Mouse (Mus musculus): ENCODE measurements at regions not wholly inside any gene's neighbourhood (a gene's known extent, or its start where the extent isn't known, plus 50 kb on each side); places are given as distances from the start of the nearest gene placed in this dataset.

- Histone ChIP-seq H3K27ac (ENCODE audit: insufficient read depth, low read depth, low read length) (no peak overlapping the region), H3K4me3 (ENCODE audit: insufficient read depth, low read length) (no peak overlapping the region), H3K4me1 (ENCODE audit: control insufficient read depth, insufficient read depth, low read length) (no peaks in the 10 kb centered on the region)
- TF ChIP-seq POLR2A (IDR thresholded peaks at IDR 0.05; ENCODE audit: borderline replicate concordance, low read depth, low read length) (no peak), CTCF (IDR thresholded peaks at IDR 0.05; ENCODE audit: low read depth, low read length) (no peak)
These were observed 328.9 kb downstream of the Fam49a start for GRCm38 (mm10) chr12:12590753-12591291.

GRCm38 (mm10) chr12:12588771-12589370, 326.9 kb downstream of the Fam49a start:
- no peaks in the 10 kb centered on the region for H3K4me1 ChIP-seq (ENCODE audit: control insufficient read depth, insufficient read depth, low read length)
- TF ChIP-seq CTCF (IDR thresholded peaks at IDR 0.05; ENCODE audit: low read depth, low read length) (no peak), POLR2A (IDR thresholded peaks at IDR 0.05; ENCODE audit: borderline replicate concordance, low read depth, low read length) (no peak)
- H3K4me3 ChIP-seq (ENCODE audit: insufficient read depth, low read length): no peak overlapping the region
- no peak overlapping the region for H3K27ac ChIP-seq (ENCODE audit: insufficient read depth, low read depth, low read length)

- Histone ChIP-seq H3K27ac (ENCODE audit: insufficient read depth, low read depth, low read length) (no peak overlapping the region), H3K4me3 (ENCODE audit: insufficient read depth, low read length) (no peak overlapping the region), H3K4me1 (ENCODE audit: control insufficient read depth, insufficient read depth, low read length) (no peaks in the 10 kb centered on the region)
- TF ChIP-seq CTCF (IDR thresholded peaks at IDR 0.05; ENCODE audit: low read depth, low read length) (no peak), POLR2A (IDR thresholded peaks at IDR 0.05; ENCODE audit: borderline replicate concordance, low read depth, low read length) (no peak)
These were observed 324.5 kb downstream of the Fam49a start for GRCm38 (mm10) chr12:12586436-12586835.

GRCm38 (mm10) chr12:12581271-12582186, 319.6 kb downstream of the Fam49a start:
- TF ChIP-seq CTCF (IDR thresholded peaks at IDR 0.05; ENCODE audit: low read depth, low read length) (no peak), POLR2A (IDR thresholded peaks at IDR 0.05; ENCODE audit: borderline replicate concordance, low read depth, low read length) (no peak)
- Histone ChIP-seq H3K4me1 (ENCODE audit: control insufficient read depth, insufficient read depth, low read length) (no peaks in the 10 kb centered on the region), H3K27ac (ENCODE audit: insufficient read depth, low read depth, low read length) (no peak overlapping the region), H3K4me3 (ENCODE audit: insufficient read depth, low read length) (no peak overlapping the region)

- Histone ChIP-seq H3K4me1 (ENCODE audit: control insufficient read depth, insufficient read depth, low read length) (no peaks in the 10 kb centered on the region), H3K27ac (ENCODE audit: insufficient read depth, low read depth, low read length) (no peak overlapping the region), H3K4me3 (ENCODE audit: insufficient read depth, low read length) (no peak overlapping the region)
- TF ChIP-seq CTCF (IDR thresholded peaks at IDR 0.05; ENCODE audit: low read depth, low read length) (no peak), POLR2A (IDR thresholded peaks at IDR 0.05; ENCODE audit: borderline replicate concordance, low read depth, low read length) (no peak)
These were observed 318.8 kb downstream of the Fam49a start for GRCm38 (mm10) chr12:12580763-12581178.

GRCm38 (mm10) chr12:12578278-12578677, 316.3 kb downstream of the Fam49a start:
- Histone ChIP-seq H3K27ac (ENCODE audit: insufficient read depth, low read depth, low read length) (no peak overlapping the region), H3K4me3 (ENCODE audit: insufficient read depth, low read length) (no peak overlapping the region), H3K4me1 (ENCODE audit: control insufficient read depth, insufficient read depth, low read length) (no peaks in the 10 kb centered on the region)
- TF ChIP-seq CTCF (IDR thresholded peaks at IDR 0.05; ENCODE audit: low read depth, low read length) (no peak), POLR2A (IDR thresholded peaks at IDR 0.05; ENCODE audit: borderline replicate concordance, low read depth, low read length) (no peak)

GRCm38 (mm10) chr12:12570563-12571251, 308.8 kb downstream of the Fam49a start:
- H3K4me1 ChIP-seq (ENCODE audit: control insufficient read depth, insufficient read depth, low read length): no peaks in the 10 kb centered on the region
- H3K27ac ChIP-seq (ENCODE audit: insufficient read depth, low read depth, low read length): no peak overlapping the region
- no peak overlapping the region for H3K4me3 ChIP-seq (ENCODE audit: insufficient read depth, low read length)
- TF ChIP-seq POLR2A (IDR thresholded peaks at IDR 0.05; ENCODE audit: borderline replicate concordance, low read depth, low read length) (no peak), CTCF (IDR thresholded peaks at IDR 0.05; ENCODE audit: low read depth, low read length) (no peak)

- H3K27ac ChIP-seq (ENCODE audit: insufficient read depth, low read depth, low read length): no peak overlapping the region
- H3K4me1 ChIP-seq (ENCODE audit: control insufficient read depth, insufficient read depth, low read length): no peaks in the 10 kb centered on the region
- no peak overlapping the region for H3K4me3 ChIP-seq (ENCODE audit: insufficient read depth, low read length)
- TF ChIP-seq CTCF (IDR thresholded peaks at IDR 0.05; ENCODE audit: low read depth, low read length) (no peak), POLR2A (IDR thresholded peaks at IDR 0.05; ENCODE audit: borderline replicate concordance, low read depth, low read length) (no peak)
These were observed 305.8 kb downstream of the Fam49a start for GRCm38 (mm10) chr12:12567734-12568104.

GRCm38 (mm10) chr12:12567058-12567733, 305.3 kb downstream of the Fam49a start:
- Histone ChIP-seq H3K27ac (ENCODE audit: insufficient read depth, low read depth, low read length) (no peak overlapping the region), H3K4me1 (ENCODE audit: control insufficient read depth, insufficient read depth, low read length) (no peaks in the 10 kb centered on the region), H3K4me3 (ENCODE audit: insufficient read depth, low read length) (no peak overlapping the region)
- TF ChIP-seq POLR2A (IDR thresholded peaks at IDR 0.05; ENCODE audit: borderline replicate concordance, low read depth, low read length) (no peak), CTCF (IDR thresholded peaks at IDR 0.05; ENCODE audit: low read depth, low read length) (no peak)
